Mouse (Mus musculus): ENCODE data around the gene Gm11437. TPM values are rescaled to one million over a fixed set of nuclear protein-coding genes. Genes with fewer than 3 reads are reported as not detected.

The Gm11437 gene
- total RNA-seq, 4 experiments from 2014 or later: not detected

- no peak for DNase-seq (ENCODE audit: low spot score in 2 of 2)
Measured at GRCm38 (mm10) chr11:84145201-84145798, 22.0 kb downstream of the Gm11437 start.

- DNase-seq (ENCODE audit: low spot score in 2 of 2): no peak
Measured at GRCm38 (mm10) chr11:84141752-84142151, 25.5 kb downstream of the Gm11437 start.

GRCm38 (mm10) chr11:84136453-84136852 lies 30.8 kb downstream of the Gm11437 start:
- no peak for DNase-seq (ENCODE audit: low spot score in 2 of 2)

- DNase-seq (ENCODE audit: low spot score in 2 of 2): no peak
Measured at GRCm38 (mm10) chr11:84134331-84134860, 32.9 kb downstream of the Gm11437 start.

GRCm38 (mm10) chr11:84129799-84130185 lies 37.5 kb downstream of the Gm11437 start:
- DNase-seq (ENCODE audit: low spot score in 2 of 2): no peak

GRCm38 (mm10) chr11:84128943-84129798 lies 38.1 kb downstream of the Gm11437 start, which contains the start of the genes Tada2a and Acaca:
Gene Tada2a (minus strand): TSS chr11:84129600.
Gene Acaca (plus strand): TSS chr11:84129672.
- peak; percentile 61 to 68 for DNase-seq (ENCODE audit: low spot score in 2 of 2)

- DNase-seq (ENCODE audit: low spot score in 2 of 2): no peak
Measured at GRCm38 (mm10) chr11:84127977-84128376, 39.3 kb downstream of the Gm11437 start.

GRCm38 (mm10) chr11:84121051-84121956 lies 46.0 kb downstream of the Gm11437 start:
- DNase-seq (ENCODE audit: low spot score in 2 of 2): no peak

GRCm38 (mm10) chr11:84117431-84117830 lies 49.8 kb downstream of the Gm11437 start:
- no peak for DNase-seq (ENCODE audit: low spot score in 2 of 2)

GRCm38 (mm10) chr11:84116221-84116620 lies 51.1 kb downstream of the Gm11437 start:
- DNase-seq (ENCODE audit: low spot score in 2 of 2): no peak

- no peak for DNase-seq (ENCODE audit: low spot score in 2 of 2)
Measured at GRCm38 (mm10) chr11:84115646-84116045, 51.6 kb downstream of the Gm11437 start.

GRCm38 (mm10) chr11:84113623-84114022 lies 53.7 kb downstream of the Gm11437 start:
- DNase-seq (ENCODE audit: low spot score in 2 of 2): no peak

GRCm38 (mm10) chr11:84107137-84107536 lies 60.1 kb downstream of the Gm11437 start:
- no peak for DNase-seq (ENCODE audit: low spot score in 2 of 2)

GRCm38 (mm10) chr11:84104036-84104435 lies 63.2 kb downstream of the Gm11437 start:
- no peak for DNase-seq (ENCODE audit: low spot score in 2 of 2)

- no peak for DNase-seq (ENCODE audit: low spot score in 2 of 2)
Measured at GRCm38 (mm10) chr11:84101182-84101581, 66.1 kb downstream of the Gm11437 start.

Other genes with a start within 250 kb of the Gm11437 start
- 10 to 100 TPM; 13.7 to 19.2 (median 15.6) TPM for gene Ddx52, start 225.4 kb downstream of the Gm11437 start, total RNA-seq (2022)
- gene Synrg, start 203.0 kb downstream of the Gm11437 start, total RNA-seq (2022): 10 to 100 TPM; 60.6 to 72.7 (median 67.4) TPM
- 10 to 100 TPM; 54.0 to 59.0 (median 55.3) TPM for gene Dusp14, start 98.2 kb downstream of the Gm11437 start, total RNA-seq (2022)
- 10 to 100 TPM; 37.7 to 41.7 (median 38.8) TPM for gene Tada2a, start 37.9 kb downstream of the Gm11437 start, total RNA-seq (2022)
- gene Acaca, start 37.8 kb downstream of the Gm11437 start, total RNA-seq (2022): 10 to 100 TPM; 80.3 to 96.1 (median 90.3) TPM